Mouse (Mus musculus) olfactory bulb, adult 2 months (tissue): ENCODE results near the gene Fbxo21. TPM values are rescaled to one million over a fixed set of nuclear protein-coding genes. Genes with fewer than 3 reads are reported as not detected.

Experiments used
- H3K27ac ChIP-seq: fragments of 200-500 bp; 2 replicates; pipeline ENCODE4 v1.5.1; 2012; ENCODE audit warnings: low read depth, low read length; ENCODE audit not compliant: insufficient read depth
- H3K4me1 ChIP-seq: fragments of 200-500 bp; 2 replicates; pipeline ENCODE4 v1.6.1; 2012; ENCODE audit warnings: low read length; ENCODE audit not compliant: control insufficient read depth, insufficient read depth
- H3K4me3 ChIP-seq: fragments of 200-500 bp; 2 replicates; pipeline ENCODE4 v1.5.1; 2012; ENCODE audit warnings: mild to moderate bottlenecking, low read depth, low read length, moderate library complexity; ENCODE audit not compliant: insufficient read depth
- CTCF ChIP-seq: fragments of 200-500 bp; IDR thresholded peaks from 2 replicates; pipeline ENCODE4 v1.5.1; 2012; ENCODE audit warnings: low read depth, mild to moderate bottlenecking, low read length, moderate library complexity; ENCODE audit not compliant: insufficient read depth
- POLR2A ChIP-seq: fragments of 200-500 bp; IDR thresholded peaks from 2 replicates; pipeline ENCODE4 v1.6.1; 2012; ENCODE audit warnings: mild to moderate bottlenecking, low read depth, low read length, moderate library complexity; ENCODE audit not compliant: insufficient read depth
- WGBS: fragments of 180-500 bp; shearing (Covaris S2); methylation state at CpG from one replicate; pipeline ENCODE4 v1.1.7; 2018; 5-methylcytosine and 5-hydroxymethylcytosine counted together
- polyA plus RNA-seq: library from polyadenylated mRNA; stranded (reverse); fragments of >200 nt; gene quantifications from 2 replicates; pipeline ENCODE4 v1.2.4, GENCODE M21; 2012; ENCODE audit warnings: low replicate concordance; ENCODE audit not compliant: missing spikeins, insufficient read depth, insufficient read length

Gene Fbxo21
- polyA plus RNA-seq, 1 experiment = not detected

- Histone ChIP-seq H3K27ac (no peak overlapping the region), H3K4me1 (peaks cover 13% of the 10 kb centered on the region), H3K4me3 (peak overlapping the region; percentile 60)
- 17% methylated on average over 19 of the region's 19 CpGs for WGBS
- TF ChIP-seq POLR2A (no peak), CTCF (no peak)
Observed at GRCm38 (mm10) chr5:117976263-117976656, 270 bp upstream of the Fbxo21 start.

GRCm38 (mm10) chr5:117977501-117978158 lies 1.1 kb downstream of the Fbxo21 start:
- peak overlapping the region; percentile 60 for H3K27ac ChIP-seq
- H3K4me3 ChIP-seq = peak overlapping the region; percentile 60
- TF ChIP-seq CTCF (no peak), POLR2A (no peak)
- peaks cover 13% of the 10 kb centered on the region for H3K4me1 ChIP-seq
- 4% methylated on average over 30 of the region's 30 CpGs for WGBS

GRCm38 (mm10) chr5:117978159-117978697 lies 1.7 kb downstream of the Fbxo21 start:
- Histone ChIP-seq H3K4me1 (peaks cover 13% of the 10 kb centered on the region), H3K4me3 (peak overlapping the region; percentile 60), H3K27ac (no peak overlapping the region)
- 21% methylated on average over 17 of the region's 17 CpGs for WGBS
- TF ChIP-seq CTCF = no peak
- no peak for TF ChIP-seq POLR2A

GRCm38 (mm10) chr5:117979082-117979481 lies 2.6 kb downstream of the Fbxo21 start:
- WGBS = 45% methylated on average over 5 of the region's 5 CpGs
- no peak overlapping the region for H3K27ac ChIP-seq
- H3K4me3 ChIP-seq = no peak overlapping the region
- TF ChIP-seq POLR2A (no peak), CTCF (no peak)
- H3K4me1 ChIP-seq = peaks cover 19% of the 10 kb centered on the region

- H3K4me1 ChIP-seq = peaks cover 23% of the 10 kb centered on the region
- no peak overlapping the region for H3K4me3 ChIP-seq
- no peak overlapping the region for H3K27ac ChIP-seq
- 91% methylated on average over 8 of the region's 8 CpGs for WGBS
- no peak for TF ChIP-seq POLR2A
- no peak for TF ChIP-seq CTCF
Observed at GRCm38 (mm10) chr5:117980921-117981320, 4.4 kb downstream of the Fbxo21 start.

- H3K4me3 ChIP-seq = no peak overlapping the region
- TF ChIP-seq CTCF (no peak), POLR2A (no peak)
- H3K27ac ChIP-seq = no peak overlapping the region
- WGBS = 67% methylated on average over 5 of the region's 5 CpGs
- peaks cover 23% of the 10 kb centered on the region for H3K4me1 ChIP-seq
Observed at GRCm38 (mm10) chr5:117981943-117982342, 5.4 kb downstream of the Fbxo21 start.

GRCm38 (mm10) chr5:117986327-117986726 lies 9.8 kb downstream of the Fbxo21 start:
- Histone ChIP-seq H3K4me3 (no peak overlapping the region), H3K27ac (no peak overlapping the region), H3K4me1 (peaks cover 29% of the 10 kb centered on the region)
- no peak for TF ChIP-seq CTCF
- TF ChIP-seq POLR2A = no peak
- WGBS = 72% methylated on average over 4 of the region's 4 CpGs

- WGBS = 91% methylated on average over 3 of the region's 3 CpGs
- H3K4me1 ChIP-seq = peaks cover 29% of the 10 kb centered on the region
- H3K27ac ChIP-seq = no peak overlapping the region
- TF ChIP-seq CTCF (no peak), POLR2A (no peak)
- no peak overlapping the region for H3K4me3 ChIP-seq
Observed at GRCm38 (mm10) chr5:117987891-117988290, 11.4 kb downstream of the Fbxo21 start.

GRCm38 (mm10) chr5:117988367-117988766 lies 11.8 kb downstream of the Fbxo21 start:
- TF ChIP-seq CTCF (no peak), POLR2A (no peak)
- no peak overlapping the region for H3K27ac ChIP-seq
- no peak overlapping the region for H3K4me3 ChIP-seq
- WGBS = 40% methylated on average over 9 of the region's 9 CpGs
- H3K4me1 ChIP-seq = peaks cover 28% of the 10 kb centered on the region

- Histone ChIP-seq H3K4me1 (peaks cover 23% of the 10 kb centered on the region), H3K27ac (no peak overlapping the region), H3K4me3 (no peak overlapping the region)
- TF ChIP-seq CTCF = no peak
- TF ChIP-seq POLR2A = no peak
- 49% methylated on average over 6 of the region's 6 CpGs for WGBS
Observed at GRCm38 (mm10) chr5:117989773-117990172, 13.2 kb downstream of the Fbxo21 start.
